Mouse (Mus musculus) mammary gland, adult 2 months (tissue): ENCODE data around the gene Adgrg4. TPM values are rescaled to one million over a fixed set of nuclear protein-coding genes. Genes with fewer than 3 reads are reported as not detected.

ENCODE experiments used
- polyA plus RNA-seq: library from polyadenylated mRNA; depleted of rRNA; stranded (reverse); fragments of >200 nt; gene quantifications from 2 replicates; pipeline ENCODE4 v1.2.3, GENCODE M21; 2012; ENCODE audit warnings: low replicate concordance; rRNA removed

Adgrg4 gene
- not detected in 2 replicates for polyA plus RNA-seq

GRCm38 (mm10) chrX:56869863-56870262, at the start of gene Adgrg4:
Gene Adgrg4 (plus strand): TSS chrX:56870163.

GRCm38 (mm10) chrX:56821765-56822603, 48.0 kb upstream of the Adgrg4 start, which contains the start of gene Map7d3:
Gene Map7d3 (minus strand): TSS chrX:56822326.

GRCm38 (mm10) chrX:57042774-57043173, 172.8 kb downstream of the Adgrg4 start, which contains the start of gene Brs3:
Gene Brs3 (plus strand): TSS chrX:57043074.

Other genes with a start within 250 kb of the Adgrg4 start
- gene Fhl1, start 138.4 kb upstream of the Adgrg4 start, polyA plus RNA-seq, result 35.4 and 626 TPM in 2 replicates
- 0.08 and 0.32 TPM in 2 replicates for gene Map7d3, start 47.8 kb upstream of the Adgrg4 start, polyA plus RNA-seq
- gene Brs3, start 172.9 kb downstream of the Adgrg4 start, polyA plus RNA-seq, result not detected in 2 replicates
- gene Htatsf1, start 183.4 kb downstream of the Adgrg4 start, polyA plus RNA-seq, result 15.0 and 20.1 TPM in 2 replicates
- not detected in 2 replicates for gene Vgll1, start 217.9 kb downstream of the Adgrg4 start, polyA plus RNA-seq